Mouse (Mus musculus): ENCODE results near the gene Arpc2.

DNA sequence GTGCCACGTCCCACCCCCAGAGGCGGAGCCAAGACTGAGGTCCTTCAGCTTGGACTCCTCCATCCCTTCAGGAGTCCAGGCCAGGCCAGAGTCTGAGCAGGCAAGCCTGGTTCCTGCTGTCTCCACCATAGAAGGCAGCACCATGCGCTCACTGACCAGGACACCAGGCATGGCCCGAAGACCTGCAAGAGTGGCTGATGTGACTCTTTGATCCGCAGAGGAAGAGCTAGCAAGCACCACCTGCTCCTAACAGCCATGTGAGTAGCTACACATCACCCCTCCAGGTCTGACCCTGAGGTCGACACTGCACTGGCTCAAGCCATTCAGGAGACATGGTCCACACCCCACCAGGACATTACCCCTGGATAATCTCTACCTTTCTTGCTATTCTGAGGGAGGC, 41.2 kb downstream of the Arpc2 start:
- TF ChIP-seq POLR2A (IDR thresholded peaks at IDR 0.05; ENCODE audit: insufficient read depth, low read length) (no peak), CTCF (IDR thresholded peaks at IDR 0.05; ENCODE audit: low read depth, low read length) (no peak), EP300 (IDR thresholded peaks at IDR 0.05; ENCODE audit: insufficient read depth, low read depth, low read length) (no peak)

Data from ES-Bruce4 (cell line).